Mouse (Mus musculus) kidney, adult 2 months (tissue): Measurements from ENCODE around the gene Tcte1. TPM values are rescaled to one million over a fixed set of nuclear protein-coding genes. Genes with fewer than 3 reads are reported as not detected.

ENCODE experiments used
- DNase-seq: peaks from one replicate; pipeline ENCODE4 v3.0.0; 2021
- H3K27ac ChIP-seq: fragments of 200-500 bp; 2 replicates; pipeline ENCODE4 v1.5.1; 2012; ENCODE audit warnings: low read depth, low read length, control low read depth, inconsistent platforms; ENCODE audit not compliant: insufficient read depth
- H3K27me3 ChIP-seq: fragments of 200-500 bp; replicated peaks from 2 replicates; pipeline ENCODE4 v1.6.1; 2012; ENCODE audit warnings: mild to moderate bottlenecking, moderate library complexity, low read length, inconsistent platforms; ENCODE audit not compliant: control insufficient read depth, insufficient read depth
- H3K36me3 ChIP-seq: fragments of 200-500 bp; 2 replicates; pipeline ENCODE4 v1.6.1; 2012; ENCODE audit warnings: mild to moderate bottlenecking, moderate library complexity, low read length, inconsistent platforms; ENCODE audit not compliant: control insufficient read depth, insufficient read depth
- H3K4me1 ChIP-seq: fragments of 200-500 bp; 2 replicates; pipeline ENCODE4 v1.6.1; 2011; ENCODE audit warnings: low read length; ENCODE audit not compliant: control insufficient read depth, insufficient read depth
- H3K4me3 ChIP-seq: fragments of 200-500 bp; 2 replicates; pipeline ENCODE4 v1.5.1; 2011; ENCODE audit warnings: mild to moderate bottlenecking, low read depth, low read length, control low read depth; ENCODE audit not compliant: insufficient read depth
- CTCF ChIP-seq: fragments of 200-500 bp; conservative IDR thresholded peaks from 2 replicates; pipeline ENCODE4 v1.5.1; 2011; ENCODE audit warnings: low read depth, mild to moderate bottlenecking, control low read depth, low read length, moderate library complexity, mixed read lengths; ENCODE audit not compliant: insufficient read depth, insufficient read length
- POLR2A ChIP-seq: fragments of 200-500 bp; IDR thresholded peaks from one replicate; pipeline ENCODE4 v1.6.1; 2011; ENCODE audit warnings: low read depth, low read length, control low read depth
- WGBS: fragments of 180-500 bp; shearing (Covaris S2); methylation state at CpG from one replicate; pipeline ENCODE4 v1.1.7; 2018; 5-methylcytosine and 5-hydroxymethylcytosine counted together
- polyA plus RNA-seq: library from polyadenylated mRNA; depleted of rRNA; stranded (reverse); fragments of >200 nt; gene quantifications from 2 replicates; pipeline ENCODE4 v1.2.3, GENCODE M21; 2012; rRNA removed

Tcte1 gene
- 0.08 and 0.09 TPM in 2 replicates for polyA plus RNA-seq

- Histone ChIP-seq H3K4me1 (no peaks in the 10 kb centered on the region), H3K27ac (no peak within 1 kb of the TSS), H3K4me3 (no peak within 1 kb of the TSS), H3K36me3 (no peaks in the 10 kb centered on the region), H3K27me3 (no peaks in the 10 kb centered on the region)
- DNase-seq = no peak
- 5% methylated on average over 21 of the region's 21 CpGs for WGBS
- TF ChIP-seq CTCF (no peak), POLR2A (no peak)
These were observed at the start of gene Tcte1 for GRCm38 (mm10) chr17:45523263-45523662. Gene Tcte1, plus strand, starts transcription at chr17:45523434.

DNA sequence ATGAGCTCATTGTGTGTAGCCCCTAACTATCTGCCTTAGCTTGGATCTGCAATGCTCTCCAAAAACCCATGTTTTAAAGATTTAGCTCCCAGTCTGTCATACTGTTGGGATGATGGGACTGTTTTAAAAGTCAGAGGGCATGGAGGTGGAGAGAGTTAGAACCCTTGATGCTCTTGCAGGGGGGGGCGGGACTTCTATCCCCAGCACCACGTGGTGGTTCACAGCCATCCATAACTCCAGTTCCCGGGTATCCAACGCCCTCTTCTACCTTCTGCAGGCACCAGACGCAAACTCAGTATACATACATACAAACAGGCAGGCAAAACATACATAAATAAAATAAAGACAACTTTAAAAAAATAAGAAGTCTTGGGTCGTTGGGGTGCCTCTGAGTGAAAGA lies 49.6 kb upstream of the Tcte1 start:
- TF ChIP-seq CTCF (no peak), POLR2A (no peak)
- Histone ChIP-seq H3K36me3 (no peaks in the 10 kb centered on the region), H3K4me3 (no peak overlapping the region), H3K27ac (no peak overlapping the region), H3K4me1 (no peaks in the 10 kb centered on the region), H3K27me3 (no peaks in the 10 kb centered on the region)
- WGBS = 73% methylated on average over 6 of the region's 6 CpGs
- DNase-seq = no peak

DNA sequence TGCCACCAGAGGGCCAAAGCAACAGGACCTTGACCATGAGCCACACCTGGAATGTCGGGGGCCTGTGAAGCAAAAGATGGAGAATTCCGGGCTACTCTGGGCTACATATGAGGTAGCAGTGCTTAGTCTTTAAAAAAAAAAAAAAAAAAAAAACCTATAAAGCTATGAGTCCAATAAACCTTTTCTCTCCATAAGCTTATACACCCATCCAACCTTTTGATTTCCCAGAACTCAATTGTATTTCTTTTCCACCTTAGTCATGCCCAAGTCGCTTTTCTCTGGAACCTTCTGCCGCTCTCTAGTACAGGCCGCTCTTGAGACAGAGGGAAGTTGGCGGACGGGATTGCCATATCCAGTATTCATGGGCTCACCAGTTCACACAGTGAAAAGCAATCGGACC lies 49.1 kb upstream of the Tcte1 start:
- H3K36me3 ChIP-seq = no peaks in the 10 kb centered on the region
- 66% methylated on average over 8 of the region's 8 CpGs for WGBS
- no peak for TF ChIP-seq POLR2A

DNA sequence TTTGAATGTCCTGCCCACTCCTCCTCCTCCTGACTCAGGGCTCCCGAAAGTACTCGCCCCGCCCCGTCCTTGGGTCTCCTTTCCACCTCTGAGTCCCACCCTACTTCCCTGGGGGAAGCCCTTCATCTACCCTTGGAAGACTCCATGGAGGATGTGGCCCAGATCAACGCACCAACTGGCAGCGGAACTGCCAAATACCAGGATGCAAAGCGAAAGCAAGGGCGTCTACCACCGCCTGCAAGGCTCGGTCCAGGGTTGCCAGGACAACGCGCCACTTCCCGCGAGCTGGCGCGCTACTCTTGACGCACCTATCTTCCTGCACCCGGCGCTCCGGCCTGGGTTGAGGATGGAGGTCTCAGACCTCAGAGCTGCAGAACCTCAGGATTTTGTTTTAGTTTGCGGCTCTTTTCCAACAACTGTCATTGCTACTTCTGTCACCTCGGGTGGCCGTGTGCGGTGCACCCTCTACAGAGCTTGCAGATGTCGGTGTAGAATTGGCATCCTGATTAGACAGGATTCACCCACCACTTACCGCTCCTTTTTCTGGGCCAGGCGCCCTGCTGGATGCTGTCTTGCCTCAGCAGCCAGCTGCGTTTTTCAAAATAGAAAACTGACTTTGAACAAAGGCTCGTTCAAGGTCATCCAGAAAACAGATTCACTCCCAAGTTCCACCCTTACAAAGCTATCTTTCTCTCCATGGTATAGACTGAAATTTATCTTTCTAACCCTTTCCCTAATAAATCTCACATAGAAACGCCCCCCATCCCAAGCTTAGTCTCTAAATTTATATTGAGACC lies 48.4 kb upstream of the Tcte1 start, which contains the start of gene Spats1:
Gene Spats1, minus strand, starts transcription at position 747 of the 797 bp plus-strand sequence.
- 4% methylated on average over 30 of the region's 30 CpGs for WGBS
- H3K27me3 ChIP-seq = no peaks in the 10 kb centered on the region
- H3K4me3 ChIP-seq = peak within 1 kb of the TSS; percentile 41
- DNase-seq = peak; percentile 52
- H3K4me1 ChIP-seq = no peaks in the 10 kb centered on the region
- TF ChIP-seq CTCF (no peak), POLR2A (no peak)
- no peaks in the 10 kb centered on the region for H3K36me3 ChIP-seq
- H3K27ac ChIP-seq = no peak within 1 kb of the TSS

More for the DNA sequence above, 49.1 kb upstream of the Tcte1 start:
- Histone ChIP-seq H3K27me3 (no peaks in the 10 kb centered on the region), H3K4me3 (peak overlapping the region; percentile 41), H3K4me1 (no peaks in the 10 kb centered on the region), H3K27ac (no peak overlapping the region)
- no peak for DNase-seq

GRCm38 (mm10) chr17:45478234-45478825 lies 44.9 kb upstream of the Tcte1 start:
- Histone ChIP-seq H3K36me3 (no peaks in the 10 kb centered on the region), H3K27me3 (no peaks in the 10 kb centered on the region), H3K4me1 (no peaks in the 10 kb centered on the region), H3K27ac (no peak overlapping the region), H3K4me3 (no peak overlapping the region)
- peak; percentile 71 for DNase-seq
- 15% methylated on average over 12 of the region's 12 CpGs for WGBS
- TF ChIP-seq POLR2A (no peak), CTCF (peak; percentile 97)

- Histone ChIP-seq H3K27me3 (no peaks in the 10 kb centered on the region; the same call in 1 of the 2 replicates), H3K27ac (no peak overlapping the region), H3K36me3 (no peaks in the 10 kb centered on the region), H3K4me1 (no peaks in the 10 kb centered on the region), H3K4me3 (no peak overlapping the region)
- TF ChIP-seq CTCF (peak; percentile 36), POLR2A (no peak)
- no peak for DNase-seq
- 43% methylated on average over 2 of the region's 2 CpGs for WGBS
These were observed 42.8 kb upstream of the Tcte1 start for GRCm38 (mm10) chr17:45480429-45480828.

- H3K4me1 ChIP-seq = no peaks in the 10 kb centered on the region
- 90% methylated on average over 7 of the region's 7 CpGs for WGBS
- no peak for TF ChIP-seq POLR2A
- TF ChIP-seq CTCF = no peak
- H3K4me3 ChIP-seq = no peak overlapping the region
- no peaks in the 10 kb centered on the region; the same call in 1 of the 2 replicates for H3K27me3 ChIP-seq
- no peak overlapping the region for H3K27ac ChIP-seq
- H3K36me3 ChIP-seq = no peaks in the 10 kb centered on the region
- no peak for DNase-seq
These were observed 37.7 kb upstream of the Tcte1 start for GRCm38 (mm10) chr17:45485581-45485980.
